Mouse (Mus musculus) heart, embryonic 14.5 days (tissue): ENCODE results near the gene Klk8. TPM values are rescaled to one million over a fixed set of nuclear protein-coding genes. Genes with fewer than 3 reads are reported as not detected.

Experiments
- ATAC-seq: fragments of 200-750 bp; cut with Nextera tagmentation; 2 replicates; pipeline ENCODE4 v1.8.0; 2017; ENCODE audit warnings: low read depth, moderate TSS enrichment; ENCODE audit not compliant: insufficient number of reproducible peaks, insufficient read depth, low FRiP score
- H3K27ac ChIP-seq, 2 experiments: fragments of 200-500 bp in 1 of 2; fragments of 300-500 bp in 1 of 2; sonication (generic) in 1 of 2; replicated peaks in 1 of 2; 2 replicates each; pipeline ENCODE4 v1.5.1; 2012 to 2014; ENCODE audit warnings: low read depth in 2 of 2, low read length in 2 of 2, control low read depth in 1 of 2, mild to moderate bottlenecking in 1 of 2, mixed read lengths in 1 of 2; ENCODE audit not compliant: control insufficient read depth in 1 of 2, insufficient read depth in 1 of 2
- H3K27me3 ChIP-seq: fragments of 300-500 bp; sonication (generic); 2 replicates; pipeline ENCODE4 v1.6.1; 2014; ENCODE audit warnings: mild to moderate bottlenecking, low read length, control low read depth; ENCODE audit not compliant: control insufficient read depth, insufficient read depth
- H3K36me3 ChIP-seq: fragments of 300-500 bp; sonication (generic); 2 replicates; pipeline ENCODE4 v1.6.1; 2014; ENCODE audit warnings: mild to moderate bottlenecking, control low read depth, low read length, mixed read lengths; ENCODE audit not compliant: control insufficient read depth, insufficient read depth
- H3K4me1 ChIP-seq, 2 experiments: fragments of 200-500 bp in 1 of 2; fragments of 300-500 bp in 1 of 2; sonication (generic) in 1 of 2; 2 replicates each; pipeline ENCODE4 v1.6.1; 2012 to 2014; ENCODE audit warnings: low read length in 2 of 2, control low read depth in 1 of 2, mixed read lengths in 1 of 2; ENCODE audit not compliant: control insufficient read depth in 2 of 2, insufficient read depth in 2 of 2
- H3K4me2 ChIP-seq: fragments of 300-500 bp; sonication (generic); 2 replicates; pipeline ENCODE4 v1.6.1; 2014; ENCODE audit warnings: mild to moderate bottlenecking, low read length
- H3K4me3 ChIP-seq, 2 experiments: fragments of 200-500 bp in 1 of 2; fragments of 300-500 bp in 1 of 2; sonication (generic) in 1 of 2; 2 replicates each; pipeline ENCODE4 v1.5.1; 2012 to 2014; ENCODE audit warnings: low read length in 2 of 2, mild to moderate bottlenecking in 2 of 2, control low read depth in 1 of 2, low read depth in 1 of 2, moderate library complexity in 1 of 2; ENCODE audit not compliant: control insufficient read depth in 1 of 2, insufficient read depth in 1 of 2
- H3K9ac ChIP-seq: fragments of 300-500 bp; sonication (generic); 2 replicates; pipeline ENCODE4 v1.6.1; 2014; ENCODE audit warnings: mild to moderate bottlenecking, low read length
- H3K9me3 ChIP-seq: fragments of 300-500 bp; sonication (generic); 2 replicates; pipeline ENCODE4 v1.6.1; 2016; ENCODE audit warnings: low read length, control low read depth; ENCODE audit not compliant: control insufficient read depth
- whole genome bisulfite sequencing: fragments of 180-500 bp; shearing (Covaris S2); extraction: QIAGEN DNeasy Blood & Tissue Kit; methylation state at CpG from one replicate; pipeline ENCODE4 v1.1.7; 2014; 5-methylcytosine and 5-hydroxymethylcytosine counted together
- polyA plus RNA-seq: library from polyadenylated mRNA; unstranded; fragments of >200 nt; fragmentation: Nextera tagmentation; extraction: Ambion mirVana; gene quantifications from 2 replicates; pipeline ENCODE4 v1.2.1, GENCODE M21; 2014

The Klk8 gene
- polyA plus RNA-seq, 1 experiment from 2014 or later, result 24.2 TPM

- H3K9ac ChIP-seq, result no peak overlapping the region
- H3K4me3 ChIP-seq, result no peak overlapping the region
- H3K36me3 ChIP-seq, result no peaks in the 10 kb centered on the region
- no peak for ATAC-seq
- H3K4me1 ChIP-seq, result no peaks in the 10 kb centered on the region
- WGBS, result 59% methylated on average over 3 of the region's 3 CpGs
- H3K27me3 ChIP-seq, result no peaks in the 10 kb centered on the region
- no peaks in the 10 kb centered on the region for H3K9me3 ChIP-seq
- no peak overlapping the region for H3K27ac ChIP-seq
- H3K4me2 ChIP-seq, result no peak overlapping the region
Observed at GRCm38 (mm10) chr7:43772901-43773300, 24.5 kb upstream of the Klk8 start.

GRCm38 (mm10) chr7:43774364-43774763 lies 23.0 kb upstream of the Klk8 start, which contains the start of gene Klk11:
TSS of gene Klk11 (plus strand) at chr7:43774604.
- Histone ChIP-seq H3K9ac (no peak within 1 kb of the TSS), H3K27ac (no peak within 1 kb of the TSS), H3K36me3 (no peaks in the 10 kb centered on the region), H3K9me3 (no peaks in the 10 kb centered on the region), H3K27me3 (no peaks in the 10 kb centered on the region), H3K4me1 (no peaks in the 10 kb centered on the region), H3K4me2 (no peak within 1 kb of the TSS), H3K4me3 (no peak within 1 kb of the TSS)
- ATAC-seq, result no peak
- WGBS, result 86% methylated on average over 5 of the region's 5 CpGs

GRCm38 (mm10) chr7:43774802-43775201 lies 22.6 kb upstream of the Klk8 start:
- Histone ChIP-seq H3K4me1 (no peaks in the 10 kb centered on the region), H3K9ac (no peak overlapping the region), H3K36me3 (no peaks in the 10 kb centered on the region), H3K4me2 (no peak overlapping the region), H3K9me3 (no peaks in the 10 kb centered on the region), H3K4me3 (no peak overlapping the region), H3K27me3 (no peaks in the 10 kb centered on the region), H3K27ac (no peak overlapping the region)
- WGBS, result 70% methylated on average over 6 of the region's 6 CpGs
- ATAC-seq, result no peak

GRCm38 (mm10) chr7:43775311-43776057 lies 21.9 kb upstream of the Klk8 start:
- Histone ChIP-seq H3K9ac (no peak overlapping the region), H3K27me3 (no peaks in the 10 kb centered on the region), H3K27ac (no peak overlapping the region), H3K4me1 (no peaks in the 10 kb centered on the region), H3K4me3 (no peak overlapping the region), H3K9me3 (no peaks in the 10 kb centered on the region), H3K4me2 (no peak overlapping the region), H3K36me3 (no peaks in the 10 kb centered on the region)
- 54% methylated on average over 7 of the region's 7 CpGs for WGBS
- no peak; the same call in 1 of the 2 replicates for ATAC-seq

- Histone ChIP-seq H3K4me3 (no peak overlapping the region), H3K9me3 (no peaks in the 10 kb centered on the region), H3K9ac (no peak overlapping the region), H3K4me2 (no peak overlapping the region), H3K36me3 (no peaks in the 10 kb centered on the region), H3K4me1 (no peaks in the 10 kb centered on the region), H3K27ac (no peak overlapping the region), H3K27me3 (no peaks in the 10 kb centered on the region)
- WGBS, result 83% methylated on average over 5 of the region's 5 CpGs
- no peak for ATAC-seq
Observed at GRCm38 (mm10) chr7:43776506-43776905, 20.9 kb upstream of the Klk8 start.

- no peak overlapping the region for H3K4me2 ChIP-seq
- no peak overlapping the region for H3K9ac ChIP-seq
- ATAC-seq, result no peak
- no peak overlapping the region for H3K4me3 ChIP-seq
- H3K36me3 ChIP-seq, result no peaks in the 10 kb centered on the region
- H3K9me3 ChIP-seq, result no peaks in the 10 kb centered on the region
- WGBS, result 80% methylated on average over 12 of the region's 12 CpGs
- no peaks in the 10 kb centered on the region for H3K27me3 ChIP-seq
- H3K4me1 ChIP-seq, result peaks cover 0 to 2% of the 10 kb centered on the region in 2 experiments; a peak in 1 of 4 replicates
- no peak overlapping the region for H3K27ac ChIP-seq
Observed at GRCm38 (mm10) chr7:43777423-43777822, 20.0 kb upstream of the Klk8 start.

- H3K27ac ChIP-seq, result no peak overlapping the region
- H3K4me2 ChIP-seq, result no peak overlapping the region
- 79% methylated on average over 10 of the region's 10 CpGs for WGBS
- ATAC-seq, result no peak
- H3K4me3 ChIP-seq, result no peak overlapping the region
- no peaks in the 10 kb centered on the region for H3K9me3 ChIP-seq
- no peaks in the 10 kb centered on the region for H3K36me3 ChIP-seq
- H3K4me1 ChIP-seq, result peaks cover 0 to 4% of the 10 kb centered on the region in 2 experiments; a peak in 1 of 4 replicates
- H3K27me3 ChIP-seq, result peaks cover 6% of the 10 kb centered on the region; the same call in 1 of the 2 replicates
- H3K9ac ChIP-seq, result no peak overlapping the region
Observed at GRCm38 (mm10) chr7:43778176-43778970, 19.0 kb upstream of the Klk8 start.
